Mouse (Mus musculus): ENCODE data around the gene Gcg. TPM values are rescaled to one million over a fixed set of nuclear protein-coding genes. Genes with fewer than 3 reads are reported as not detected.

The Gcg gene
- total RNA-seq, 1 experiment from 2014 or later, result not detected

- ATAC-seq (replicated peaks; ENCODE audit: insufficient number of reproducible peaks, low FRiP score, low TSS enrichment, poor library complexity, severe bottlenecking), result no peak
Observed at GRCm38 (mm10) chr2:62462174-62462573, 21.3 kb downstream of the Gcg start.

GRCm38 (mm10) chr2:62460815-62461450, 22.5 kb downstream of the Gcg start:
- ATAC-seq (replicated peaks; ENCODE audit: insufficient number of reproducible peaks, low FRiP score, low TSS enrichment, poor library complexity, severe bottlenecking), result peak; percentile 25

- ATAC-seq (replicated peaks; ENCODE audit: insufficient number of reproducible peaks, low FRiP score, low TSS enrichment, poor library complexity, severe bottlenecking), result peak; percentile 82
Observed at GRCm38 (mm10) chr2:62460231-62460710, 23.2 kb downstream of the Gcg start.

- ATAC-seq (replicated peaks; ENCODE audit: insufficient number of reproducible peaks, low FRiP score, low TSS enrichment, poor library complexity, severe bottlenecking), result no peak
Observed at GRCm38 (mm10) chr2:62459241-62460174, 23.9 kb downstream of the Gcg start.

GRCm38 (mm10) chr2:62458070-62458469, 25.4 kb downstream of the Gcg start:
- ATAC-seq (replicated peaks; ENCODE audit: insufficient number of reproducible peaks, low FRiP score, low TSS enrichment, poor library complexity, severe bottlenecking), result no peak

- no peak for ATAC-seq (replicated peaks; ENCODE audit: insufficient number of reproducible peaks, low FRiP score, low TSS enrichment, poor library complexity, severe bottlenecking)
Observed at GRCm38 (mm10) chr2:62454991-62455390, 28.5 kb downstream of the Gcg start.

- no peak for ATAC-seq (replicated peaks; ENCODE audit: insufficient number of reproducible peaks, low FRiP score, low TSS enrichment, poor library complexity, severe bottlenecking)
Observed at GRCm38 (mm10) chr2:62454033-62454432, 29.4 kb downstream of the Gcg start.

GRCm38 (mm10) chr2:62450364-62450763, 33.1 kb downstream of the Gcg start:
- no peak for ATAC-seq (replicated peaks; ENCODE audit: insufficient number of reproducible peaks, low FRiP score, low TSS enrichment, poor library complexity, severe bottlenecking)

- ATAC-seq (replicated peaks; ENCODE audit: insufficient number of reproducible peaks, low FRiP score, low TSS enrichment, poor library complexity, severe bottlenecking), result no peak
Observed at GRCm38 (mm10) chr2:62449692-62450346, 33.6 kb downstream of the Gcg start.

GRCm38 (mm10) chr2:62440802-62441544, 42.5 kb downstream of the Gcg start:
- ATAC-seq (replicated peaks; ENCODE audit: insufficient number of reproducible peaks, low FRiP score, low TSS enrichment, poor library complexity, severe bottlenecking), result peak; percentile 96

- no peak for ATAC-seq (replicated peaks; ENCODE audit: insufficient number of reproducible peaks, low FRiP score, low TSS enrichment, poor library complexity, severe bottlenecking)
Observed at GRCm38 (mm10) chr2:62440083-62440482, 43.4 kb downstream of the Gcg start.

- ATAC-seq (replicated peaks; ENCODE audit: insufficient number of reproducible peaks, low FRiP score, low TSS enrichment, poor library complexity, severe bottlenecking), result no peak
Observed at GRCm38 (mm10) chr2:62431245-62431795, 52.1 kb downstream of the Gcg start.

- ATAC-seq (replicated peaks; ENCODE audit: insufficient number of reproducible peaks, low FRiP score, low TSS enrichment, poor library complexity, severe bottlenecking), result no peak
Observed at GRCm38 (mm10) chr2:62425941-62426340, 57.5 kb downstream of the Gcg start.

Other genes with a start within 250 kb of the Gcg start
- gene Dpp4, start 71.4 kb downstream of the Gcg start, total RNA-seq (2017), result 13.3 to 19.0 TPM (median 16.7 TPM) in 3 replicates
- 0.78 to 3.0 TPM (median 2.2 TPM) in 3 replicates for gene Fap, start 90.4 kb upstream of the Gcg start, total RNA-seq (2017)
- gene Ifih1, start 162.6 kb upstream of the Gcg start, total RNA-seq (2017), result 27.3 to 53.1 TPM (median 48.1 TPM) in 3 replicates
- gene Gca, start 180.6 kb upstream of the Gcg start, total RNA-seq (2017), result 1.3 to 13.8 TPM (median 1.4 TPM) in 3 replicates